ENCODE assay signal across 8 mouse cellular contexts in the genomic region with DNA sequence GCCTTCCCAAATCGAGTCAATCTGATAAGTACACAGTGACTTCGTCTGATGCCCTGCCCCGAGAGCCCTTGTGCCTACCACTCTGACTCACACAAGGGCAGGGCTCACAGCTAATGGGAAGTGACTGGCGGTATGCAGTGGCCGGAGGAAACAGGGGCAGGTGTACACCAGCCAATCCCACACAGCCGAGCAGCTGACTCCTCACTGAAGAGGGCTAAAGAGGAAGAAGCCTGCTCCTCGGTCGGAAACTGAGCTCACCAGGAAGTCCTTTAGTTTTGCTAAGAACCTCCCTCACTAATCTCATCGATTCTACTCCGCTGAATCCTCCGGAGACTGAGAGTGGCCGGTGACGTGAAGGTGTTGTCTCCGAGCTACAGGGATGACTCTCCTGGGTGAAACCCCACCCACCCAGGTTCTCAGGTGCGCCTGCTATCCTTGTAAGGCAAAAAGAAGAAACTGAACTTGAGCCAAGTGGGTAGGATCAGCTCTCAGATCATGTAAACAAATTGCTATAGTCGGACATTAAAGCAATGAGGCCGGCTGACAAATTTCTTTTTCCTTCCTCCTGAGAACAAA. TPM values are rescaled to one million over a fixed set of nuclear protein-coding genes. Genes with fewer than 3 reads are reported as not detected.
DNase-seq lines count a peak whose midpoint lies in the region; ATAC-seq and TF ChIP-seq lines count a peak whose summit lies in the region.

No protein-coding gene starts in this region.

- peak overlapping the region; percentile 33 for H3K9ac ChIP-seq in CH12.LX (ENCODE audit: insufficient read depth, low read depth)
- H3K9ac ChIP-seq in intestine, postnatal 0 days (ENCODE audit: low read depth, low read length), result peak overlapping the region; percentile 38

- H3K36me3 ChIP-seq in CH12.LX (replicated peaks in 1 of 2; ENCODE audit: control insufficient read depth in 1 of 2, insufficient read depth in 1 of 2, low read length in 1 of 2), result peaks cover 0 to 2% of the 10 kb centered on the region in 2 experiments
- H3K36me3 ChIP-seq in intestine, postnatal 0 days (ENCODE audit: control insufficient read depth, insufficient read depth), result no peaks in the 10 kb centered on the region

- in situ Hi-C loops in CH12.LX (cut with MboI; ENCODE audit: low pct_ligation_motif_present, low pct_unique_long_range_greater_than_20kb, low sequenced_read_pairs), result no loop called here

- no peaks in the 10 kb centered on the region for H3K27me3 ChIP-seq in CH12.LX (replicated peaks)
- H3K27me3 ChIP-seq in intestine, postnatal 0 days (replicated peaks; ENCODE audit: control insufficient read depth, insufficient read depth, low read length), result no peaks in the 10 kb centered on the region

- peaks cover 2% of the 10 kb centered on the region; the same call in 1 of the 2 replicates for H3K79me2 ChIP-seq in CH12.LX (replicated peaks; ENCODE audit: control insufficient read depth, extremely low read depth, insufficient read depth, poor library complexity, severe bottlenecking)

- H3K9me3 ChIP-seq in CH12.LX (replicated peaks; ENCODE audit: low read length), result no peaks in the 10 kb centered on the region
- no peaks in the 10 kb centered on the region for H3K9me3 ChIP-seq in intestine, postnatal 0 days (ENCODE audit: control insufficient read depth)

- TF ChIP-seq EP300 in CH12.LX (IDR thresholded peaks at IDR 0.05; ENCODE audit: low read length), result no peak

- peak overlapping the region; percentile 32 to 52 (median 36) for H3K4me3 ChIP-seq in CH12.LX (replicated peaks in 1 of 3; ENCODE audit: low read depth in 2 of 3, low read length in 2 of 3, poor library complexity in 1 of 3)
- H3K4me3 ChIP-seq in intestine, postnatal 0 days (ENCODE audit: low read depth, low read length), result peak overlapping the region; percentile 23
- peak overlapping the region; percentile 65 for H3K4me3 ChIP-seq in lung, adult 2 months (replicated peaks; ENCODE audit: extremely low read depth, low read depth, low read length)

- peak; percentile 99 for ATAC-seq in intestine, postnatal 0 days
- ATAC-seq in neutrophil, adult 5-6 weeks (ENCODE audit: extremely low read depth, insufficient number of reproducible peaks, low FRiP score, poor library complexity, severe bottlenecking), result peak; percentile 95

- DNase-seq in CH12.LX (ENCODE audit: extremely low read depth), result peak; percentile 93
- peak; percentile 67 for DNase-seq in adrenal gland, adult 8-10 months
- DNase-seq in heart, adult 11 months, result peak; percentile 98
- peak; percentile 73 for DNase-seq in lung, adult 2 months
- DNase-seq in right cerebral cortex, postnatal 14 days, result no peak
- no peak for DNase-seq in cerebellum, adult 18-20 months

- peak overlapping the region; percentile 22; the same call in 1 of the 2 replicates for H3K27ac ChIP-seq in CH12.LX (ENCODE audit: insufficient read depth, low read depth)
- H3K27ac ChIP-seq in intestine, postnatal 0 days (ENCODE audit: low read depth, low read length), result peak overlapping the region; percentile 73

- 9% methylated on average over 17 of the region's 17 CpGs for WGBS in intestine, postnatal 0 days
- WGBS in lung, adult 2 months, result 9% methylated on average over 17 of the region's 17 CpGs

- peaks cover 6 to 34% of the 10 kb centered on the region in 2 experiments for H3K4me1 ChIP-seq in CH12.LX (ENCODE audit: control insufficient read depth in 1 of 2, insufficient read depth in 2 of 2)
- 0 out of 2 replicates have a peak, but pooled peaks cover 3% of the 10 kb centered on the region for H3K4me1 ChIP-seq in intestine, postnatal 0 days (replicated peaks; ENCODE audit: control insufficient read depth, insufficient read depth, low read length)
- peaks cover 25% of the 10 kb centered on the region for H3K4me1 ChIP-seq in lung, adult 2 months (ENCODE audit: control insufficient read depth, insufficient read depth, low read length)

- peak overlapping the region; percentile 73 for H3K4me2 ChIP-seq in CH12.LX (ENCODE audit: insufficient read depth, low read depth, poor library complexity, severe bottlenecking)
- H3K4me2 ChIP-seq in intestine, postnatal 0 days (replicated peaks; ENCODE audit: low read depth), result peak overlapping the region; percentile 59

- no peak for TF ChIP-seq RAD21 in CH12.LX (IDR thresholded peaks at IDR 0.05; ENCODE audit: low read depth, low read length)

- TF ChIP-seq POLR2A in CH12.LX (IDR thresholded peaks at IDR 0.05; ENCODE audit: low read depth, low read length), result peak; percentile 74
- TF ChIP-seq POLR2A in lung, adult 2 months (IDR thresholded peaks at IDR 0.05; ENCODE audit: borderline replicate concordance, extremely low read depth, low read depth, low read length), result no peak

- no peak for TF ChIP-seq CTCF in CH12.LX (conservative IDR thresholded peaks at IDR 0.05 in 1 of 2, IDR thresholded peaks at IDR 0.05 in 1 of 2; ENCODE audit: low read depth in 2 of 2, low read length in 2 of 2)
- TF ChIP-seq CTCF in intestine, postnatal 0 days (IDR thresholded peaks at IDR 0.05; ENCODE audit: low read depth), result no peak
- TF ChIP-seq CTCF in lung, adult 2 months (IDR thresholded peaks at IDR 0.05; ENCODE audit: insufficient read depth, low read length), result no peak

- dilution Hi-C loops in CH12.LX (cut with MboI; ENCODE audit: extremely low pct_ligation_motif_present, extremely low pct_unique_long_range_greater_than_20kb, low sequenced_read_pairs), result no loop called here

TF ChIP-seq in CH12.LX, 34 proteins besides CTCF, POLR2A, EP300 and RAD21:
- TF ChIP-seq ETS1 (conservative IDR thresholded peaks at IDR 0.05; ENCODE audit: low read depth, low read length), result peak; percentile 73
- peak; percentile 51 for TF ChIP-seq NELFE (IDR thresholded peaks at IDR 0.05; ENCODE audit: low read depth, low read length)
- TF ChIP-seq ELF1 (IDR thresholded peaks at IDR 0.05; ENCODE audit: low read depth, low read length), result peak; percentile 94
- TF ChIP-seq JUN (IDR thresholded peaks at IDR 0.05; ENCODE audit: insufficient read depth, low read depth, low read length), result no peak
- peak; percentile 32; the same call in 1 of the 2 replicates for TF ChIP-seq BHLHE40 (IDR thresholded peaks at IDR 0.05; ENCODE audit: low read depth, low read length)
- TF ChIP-seq SIN3A (IDR thresholded peaks at IDR 0.05; ENCODE audit: low read length), result peak; percentile 69; the same call in 1 of the 2 replicates
- TF ChIP-seq MEF2A (IDR thresholded peaks at IDR 0.05; ENCODE audit: borderline replicate concordance, low read depth, low read length), result 0 out of 2 replicates have a peak, but pooled peaks have one; percentile 34
- no peak; the same call in 1 of the 2 replicates for TF ChIP-seq MXI1 (IDR thresholded peaks at IDR 0.05; ENCODE audit: low read depth, low read length)
- no peak for TF ChIP-seq USF2 (conservative IDR thresholded peaks at IDR 0.05; ENCODE audit: low read depth, low read length)
- no peak for TF ChIP-seq ZKSCAN1 (IDR thresholded peaks at IDR 0.05; ENCODE audit: borderline replicate concordance, low read depth, low read length)
- TF ChIP-seq CHD2 (IDR thresholded peaks at IDR 0.05; ENCODE audit: low read length), result 0 out of 2 replicates have a peak, but pooled peaks have one; percentile 15
- no peak for TF ChIP-seq SMC3 (IDR thresholded peaks at IDR 0.05; ENCODE audit: low read depth, low read length)
- peak; percentile 83 for TF ChIP-seq MAX (IDR thresholded peaks at IDR 0.05; ENCODE audit: low read length)
- peak; percentile 38; the same call in 1 of the 2 replicates for TF ChIP-seq IRF4 (IDR thresholded peaks at IDR 0.05; ENCODE audit: low read depth, low read length)
- no peak for TF ChIP-seq ZMIZ1 (IDR thresholded peaks at IDR 0.05; ENCODE audit: low read depth, low read length)
- peak; percentile 67; the same call in 1 of the 2 replicates for TF ChIP-seq TCF12 (IDR thresholded peaks at IDR 0.05; ENCODE audit: low read depth, low read length)
- TF ChIP-seq HCFC1 (IDR thresholded peaks at IDR 0.05; ENCODE audit: low read depth, low read length), result peak; percentile 59
- TF ChIP-seq USF1 (IDR thresholded peaks at IDR 0.05; ENCODE audit: low read depth, low read length), result no peak
- 0 out of 2 replicates have a peak, but pooled peaks have one; percentile 4 for TF ChIP-seq RCOR1 (conservative IDR thresholded peaks at IDR 0.05; ENCODE audit: low read depth, low read length)
- TF ChIP-seq TBP (conservative IDR thresholded peaks at IDR 0.05; ENCODE audit: low read depth, low read length), result peak; percentile 77; the same call in 1 of the 2 replicates
- 0 out of 2 replicates have a peak, but pooled peaks have one; percentile 36 for TF ChIP-seq JUND (conservative IDR thresholded peaks at IDR 0.05; ENCODE audit: low read depth, low read length)
- TF ChIP-seq UBTF (IDR thresholded peaks at IDR 0.05; ENCODE audit: low read depth, low read length), result peak; percentile 34; the same call in 1 of the 2 replicates
- peak; percentile 53; the same call in 1 of the 2 replicates for TF ChIP-seq POLR2AphosphoS2 (IDR thresholded peaks at IDR 0.05; ENCODE audit: low read depth, low read length)

RNA-seq across cellular contexts. Expression of gene Tjp2, which starts 58.2 kb away (rescaled TPM):
- total RNA-seq in CH12.LX (2012; rRNA removed), result 13.7 and 14.4 TPM in 2 replicates
- total RNA-seq in CH12.LX (2014; rRNA removed), result 8.8 and 9.0 TPM in 2 replicates
- polyA plus RNA-seq in CH12.LX (2012; ENCODE audit: insufficient read length, low read depth), result 17.4 and 17.8 TPM in 2 replicates
- total RNA-seq in adrenal gland, adult 8-10 months (2022), result 10 to 100 TPM in 2 of 4 experiments, 1 to 10 TPM in 2; 7.2 to 14.6 (median 10.7) TPM
- polyA plus RNA-seq in intestine, postnatal 0 days (2015; fragmentation: Nextera tagmentation; extraction: Ambion mirVana), result 26.2 and 28.5 TPM in 2 replicates
- 62.3 and 68.6 TPM in 2 replicates for polyA plus RNA-seq in lung, adult 2 months (2012; rRNA removed)
- total RNA-seq in neutrophil, adult 5-6 weeks (2017), result 1.8 and 2.8 TPM in 2 replicates

Comparison
In these comparisons a context has a peak if more than half of its experiments do, and no peak if none do; other contexts are left out.
1. DNase-seq: peak in CH12.LX (single experiment), adrenal gland, adult 8-10 months (single experiment), heart, adult 11 months (single experiment) and lung, adult 2 months (single experiment); none in right cerebral cortex, postnatal 14 days (single experiment) and cerebellum, adult 18-20 months (0 of 2).
2. Peak in every context shown above with its lines, with median percentiles within 50 percentile points of each other: H3K4me3 ChIP-seq.